Mouse (Mus musculus) cerebellum, adult 9-11 months (tissue): Measurements from ENCODE around the gene Kif11.

Experiments used
- DNase-seq: peaks from one replicate; pipeline ENCODE4 v3.0.0; 2022

The Kif11 gene

GRCm38 (mm10) chr19:37449246-37449645 is 73.0 kb downstream of the Kif11 start:
- DNase-seq, result no peak

GRCm38 (mm10) chr19:37455528-37455927 is 79.3 kb downstream of the Kif11 start:
- DNase-seq, result no peak

GRCm38 (mm10) chr19:37455961-37456360 is 79.8 kb downstream of the Kif11 start:
- no peak for DNase-seq

- DNase-seq, result no peak
These were observed 81.8 kb downstream of the Kif11 start for GRCm38 (mm10) chr19:37458013-37458412.

- DNase-seq, result no peak
These were observed 90.2 kb downstream of the Kif11 start for GRCm38 (mm10) chr19:37466403-37466802.

GRCm38 (mm10) chr19:37466978-37467377 is 90.8 kb downstream of the Kif11 start:
- no peak for DNase-seq

GRCm38 (mm10) chr19:37468841-37469566 is 92.8 kb downstream of the Kif11 start:
- no peak for DNase-seq
